Mouse (Mus musculus): ENCODE data around the gene Aimp1. TPM values are rescaled to one million over a fixed set of nuclear protein-coding genes. Genes with fewer than 3 reads are reported as not detected.

The Aimp1 gene
- 7.1 TPM in 2 replicates for polyA plus RNA-seq (2012; rRNA removed)

GRCm38 (mm10) chr3:132684231-132684928 is at the start of gene Aimp1:
TSS of gene Aimp1 (minus strand) at chr3:132684370.

GRCm38 (mm10) chr3:132683447-132684230 is 531 bp downstream of the Aimp1 start, which contains the start of gene Tbck:
TSS of gene Tbck (plus strand) at chr3:132684144.

GRCm38 (mm10) chr3:132629601-132630239 is 54.5 kb downstream of the Aimp1 start, which contains the start of gene Gimd1:
TSS of gene Gimd1 (plus strand) at chr3:132629820.

Other genes starting within 250 kb of the Aimp1 start
- not detected in 2 replicates for gene Gimd1, start 54.5 kb downstream of the Aimp1 start, polyA plus RNA-seq (2012; rRNA removed)
- gene Tbck, start 226 bp downstream of the Aimp1 start, polyA plus RNA-seq (2012; rRNA removed), result 2.4 and 2.5 TPM in 2 replicates